In genomic region chr14:53505389-53505788, GRCm38 (mm10) we compare ENCODE assay signal across 8 mouse cellular contexts.
A peak's percentile ranks its signal among the peaks of the same experiment; 100 is the strongest.
DNase-seq lines count a peak whose midpoint lies in the region; ATAC-seq and TF ChIP-seq lines count a peak whose summit lies in the region.
"Not testable (repeated sequence)": the region's sequence is repeated elsewhere in the genome, so short reads cannot be mapped to it uniquely, and the experiment has no call there.

No protein-coding gene starts in this region.

- peak; percentile 19 to 68 for DNase-seq in adrenal gland, adult (ENCODE audit: inconsistent age in 2 of 2, low spot score in 1 of 2)
- peak; percentile 61 for DNase-seq in embryo, embryonic 10.5 days (ENCODE audit: low spot score)
- DNase-seq in heart, adult 2 months = not testable (repeated sequence)
- DNase-seq in kidney, adult 18-20 months = peak; percentile 10
- DNase-seq in left cerebral cortex, adult 2 months (ENCODE audit: extremely low spot score in 1 of 2, low spot score in 2 of 2) = peak in 1 of 2 experiments; percentile 17
- peak; percentile 72 for DNase-seq in thymus, postnatal 14 days

- not testable (repeated sequence) for H3K4me3 ChIP-seq in heart, adult 2 months; left cerebral cortex, adult 2 months

- not testable (repeated sequence) for H3K27ac ChIP-seq in heart, adult 2 months; left cerebral cortex, adult 2 months

- H3K36me3 ChIP-seq in heart, adult 2 months (ENCODE audit: control insufficient read depth, insufficient read depth, low read length) = not testable (repeated sequence)

- TF ChIP-seq CTCF in heart, adult 2 months (IDR thresholded peaks at IDR 0.05) = peak; percentile 59
- peak; percentile 52 for TF ChIP-seq CTCF in left cerebral cortex, adult 2 months (IDR thresholded peaks at IDR 0.05)

- TF ChIP-seq POLR2A in heart, adult 2 months (IDR thresholded peaks at IDR 0.05; ENCODE audit: insufficient read depth, low read depth, low read length) = not testable (repeated sequence)

- intact Hi-C loops in heart, adult 2 months (cut with DNase I); left cerebral cortex, adult 2 months (cut with DNase I): not testable (repeated sequence)

- H3K9ac ChIP-seq in heart, adult 2 months (ENCODE audit: low read depth, low read length) = not testable (repeated sequence)

- peak; percentile 75 for ATAC-seq in megakaryocyte, adult 5-6 weeks (ENCODE audit: poor library complexity, severe bottlenecking)
- 0 out of 2 replicates have a peak, but pooled peaks have one; percentile 39 for ATAC-seq in neutrophil, adult 5-6 weeks (ENCODE audit: extremely low read depth, insufficient number of reproducible peaks, low FRiP score, poor library complexity, severe bottlenecking)

- not testable (repeated sequence) for H3K27me3 ChIP-seq in heart, adult 2 months (ENCODE audit: control insufficient read depth, insufficient read depth, low read length)

- H3K4me1 ChIP-seq in heart, adult 2 months (ENCODE audit: control insufficient read depth, insufficient read depth, low read length) = not testable (repeated sequence)

- 20% methylated on average over 1 of the region's 2 CpGs for whole genome bisulfite sequencing in heart, adult 2 months

- not testable (repeated sequence) for H3K79me2 ChIP-seq in heart, adult 2 months (replicated peaks; ENCODE audit: control insufficient read depth, insufficient read depth, low read length)

- not testable (repeated sequence) for TF ChIP-seq EP300 in heart, adult 2 months (IDR thresholded peaks at IDR 0.05; ENCODE audit: insufficient read depth, low read depth, low read length)
